ENCODE assay signal across 31 mouse cellular contexts in the genomic region with DNA sequence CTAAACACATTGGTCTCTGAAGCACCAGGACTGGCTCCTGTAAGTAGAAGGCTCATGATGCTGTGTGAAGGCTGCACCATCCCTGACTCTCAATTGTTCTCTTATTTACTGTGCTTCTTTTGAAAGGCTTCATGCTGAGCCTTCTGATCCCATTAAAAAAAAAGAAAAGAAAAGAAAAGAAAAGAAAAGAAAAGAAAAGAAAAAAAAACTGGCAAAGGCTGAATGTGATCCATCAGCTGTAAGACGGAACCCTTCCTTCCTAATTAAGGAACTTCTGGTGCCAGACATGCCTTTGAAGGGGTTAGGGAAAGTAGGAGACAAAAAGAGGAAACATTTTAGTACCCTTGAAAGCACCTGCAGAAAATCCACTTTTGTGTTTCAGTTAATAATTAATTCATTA.
"Had no signal": no experiment of that assay in that cellular context is flagged by ENCODE, and none has a peak within 500 bp of the region (broad histone marks: within the 10 kb centered on the region; RNA-seq: fewer than 3 reads in every experiment).

No protein-coding gene starts in this region.

- H3K9me3 ChIP-seq: limb, embryonic 12.5 days; limb, embryonic 13.5 days; limb, embryonic 15.5 days; liver, embryonic 12.5 days; liver, embryonic 13.5 days; liver, embryonic 15.5 days; lung, embryonic 15.5 days; megakaryocyte, embryonic 14.5 days; midbrain, embryonic 10.5 days; midbrain, embryonic 12.5 days; midbrain, embryonic 13.5 days; midbrain, embryonic 15.5 days; neural tube, embryonic 12.5 days had no signal

- ATAC-seq: liver, embryonic 12.5 days; liver, postnatal 0 days; lung, postnatal 0 days; midbrain, embryonic 13.5 days; midbrain, embryonic 15.5 days; midbrain, embryonic 16.5 days had no signal

- H3K27ac ChIP-seq: limb, embryonic 12.5 days; limb, embryonic 13.5 days; limb, embryonic 15.5 days; liver, embryonic 12.5 days; liver, embryonic 13.5 days; liver, embryonic 14.5 days; liver, embryonic 15.5 days; lung, embryonic 15.5 days; macrophage; midbrain, embryonic 10.5 days; midbrain, embryonic 12.5 days; midbrain, embryonic 13.5 days; midbrain, embryonic 15.5 days; neural tube, embryonic 12.5 days had no signal

- H3K4me2 ChIP-seq: limb, embryonic 12.5 days; limb, embryonic 13.5 days; limb, embryonic 15.5 days; liver, embryonic 11.5 days; liver, embryonic 12.5 days; liver, embryonic 13.5 days; liver, embryonic 15.5 days; lung, embryonic 14.5 days; lung, embryonic 15.5 days; midbrain, embryonic 11.5 days; midbrain, embryonic 12.5 days; midbrain, embryonic 13.5 days; midbrain, embryonic 15.5 days; neural tube, embryonic 12.5 days had no signal

- H3K27me3 ChIP-seq: limb, embryonic 12.5 days; limb, embryonic 13.5 days; limb, embryonic 15.5 days; liver, embryonic 12.5 days; liver, embryonic 13.5 days; liver, embryonic 15.5 days; lung, embryonic 15.5 days; megakaryocyte, embryonic 14.5 days; midbrain, embryonic 12.5 days; midbrain, embryonic 13.5 days; midbrain, embryonic 15.5 days; neural tube, embryonic 12.5 days had no signal

- H3K4me1 ChIP-seq: liver, embryonic 12.5 days; liver, embryonic 15.5 days; midbrain, embryonic 12.5 days; midbrain, embryonic 15.5 days; neural tube, embryonic 12.5 days had no signal

- H3K36me3 ChIP-seq: limb, embryonic 12.5 days; limb, embryonic 13.5 days; limb, embryonic 15.5 days; liver, embryonic 12.5 days; liver, embryonic 13.5 days; liver, embryonic 15.5 days; lung, embryonic 15.5 days; midbrain, embryonic 10.5 days; midbrain, embryonic 12.5 days; midbrain, embryonic 13.5 days; midbrain, embryonic 15.5 days; neural tube, embryonic 12.5 days had no signal

- DNase-seq: left cerebral cortex, postnatal 4 days; liver; liver, embryonic 13.5 days; liver, postnatal 0 days; lung, adult 18-20 months; lung, adult 2 months; lung, embryonic 14.5 days; lung, postnatal 10 days; lung, postnatal 14 days; lung, postnatal 36 days; lung, postnatal 4 days; midbrain, embryonic 14.5 days had no signal

- H3K4me3 ChIP-seq: limb, embryonic 12.5 days; limb, embryonic 13.5 days; limb, embryonic 15.5 days; liver, embryonic 12.5 days; liver, embryonic 13.5 days; liver, embryonic 15.5 days; lung, embryonic 15.5 days; megakaryocyte, embryonic 14.5 days; midbrain, embryonic 10.5 days; midbrain, embryonic 12.5 days; midbrain, embryonic 13.5 days; midbrain, embryonic 15.5 days; myocyte; neural tube, embryonic 12.5 days had no signal

- H3K9ac ChIP-seq: limb, embryonic 12.5 days; limb, embryonic 13.5 days; limb, embryonic 15.5 days; liver, embryonic 12.5 days; liver, embryonic 13.5 days; liver, embryonic 14.5 days; liver, embryonic 15.5 days; liver, postnatal 0 days; lung, embryonic 14.5 days; lung, embryonic 15.5 days; midbrain, embryonic 12.5 days; midbrain, embryonic 13.5 days; midbrain, embryonic 15.5 days; neural tube, embryonic 12.5 days had no signal
